ENCODE assay signal across 17 mouse cellular contexts in genomic region chr13:116898395-116898794, GRCm38 (mm10).
"Had no signal": no experiment of that assay in that cellular context is flagged by ENCODE, and none has a peak within 500 bp of the region (broad histone marks: within the 10 kb centered on the region; RNA-seq: fewer than 3 reads in every experiment).

No protein-coding gene starts in this region.

- H3K27ac ChIP-seq: midbrain, embryonic 10.5 days; midbrain, embryonic 12.5 days; neural tube, embryonic 12.5 days had no signal

- H3K4me1 ChIP-seq: midbrain, embryonic 10.5 days; midbrain, embryonic 12.5 days; neural tube, embryonic 12.5 days had no signal

- H3K9ac ChIP-seq: lung, embryonic 14.5 days; midbrain, embryonic 12.5 days; neural tube, embryonic 12.5 days had no signal

- H3K4me3 ChIP-seq: midbrain, embryonic 10.5 days; midbrain, embryonic 12.5 days; neural tube, embryonic 12.5 days had no signal

- ATAC-seq: midbrain, embryonic 16.5 days had no signal

- H3K27me3 ChIP-seq: midbrain, embryonic 12.5 days; neural tube, embryonic 12.5 days had no signal

- DNase-seq: lung, adult 18-20 months; lung, embryonic 14.5 days; lung, postnatal 10 days; lung, postnatal 4 days; midbrain, embryonic 14.5 days; retina, postnatal 1 day; right cerebral cortex, adult 18-20 months; right cerebral cortex, postnatal 25 days; right cerebral cortex, postnatal 4 days; spleen, adult 18-20 months; thymus, adult 18-20 months; thymus, postnatal 14 days; thymus, postnatal 36 days had no signal

- H3K4me2 ChIP-seq: lung, embryonic 14.5 days; midbrain, embryonic 12.5 days; neural tube, embryonic 12.5 days had no signal

- H3K9me3 ChIP-seq: midbrain, embryonic 10.5 days; midbrain, embryonic 12.5 days; neural tube, embryonic 12.5 days had no signal
